Mouse (Mus musculus) megakaryocyte progenitor cell, adult 5-6 weeks (primary cell): ENCODE data around the gene Foxj2. TPM values are rescaled to one million over a fixed set of nuclear protein-coding genes. Genes with fewer than 3 reads are reported as not detected.

Source experiments
- ATAC-seq: replicated peaks from 2 replicates; pipeline ENCODE4 v1.8.0; 2016; ENCODE audit warnings: mild to moderate bottlenecking, moderate TSS enrichment, inconsistent platforms; ENCODE audit not compliant: poor library complexity
- total RNA-seq, 2 experiments: library from RNA; stranded (forward) in 1 of 2; stranded (reverse) in 1 of 2; fragments of 157-497, 149-512 nt in 1 of 2; fragments of 200-1000 nt in 1 of 2; gene quantifications; 2 replicates each; pipeline versions ENCODE4 v1.2.3 to v1.2.4; 2015 to 2017

Foxj2 gene
- total RNA-seq (2015) (9.9 and 10.3 TPM in 2 replicates), total RNA-seq (2017) (3.0 and 3.5 TPM in 2 replicates)

DNA sequence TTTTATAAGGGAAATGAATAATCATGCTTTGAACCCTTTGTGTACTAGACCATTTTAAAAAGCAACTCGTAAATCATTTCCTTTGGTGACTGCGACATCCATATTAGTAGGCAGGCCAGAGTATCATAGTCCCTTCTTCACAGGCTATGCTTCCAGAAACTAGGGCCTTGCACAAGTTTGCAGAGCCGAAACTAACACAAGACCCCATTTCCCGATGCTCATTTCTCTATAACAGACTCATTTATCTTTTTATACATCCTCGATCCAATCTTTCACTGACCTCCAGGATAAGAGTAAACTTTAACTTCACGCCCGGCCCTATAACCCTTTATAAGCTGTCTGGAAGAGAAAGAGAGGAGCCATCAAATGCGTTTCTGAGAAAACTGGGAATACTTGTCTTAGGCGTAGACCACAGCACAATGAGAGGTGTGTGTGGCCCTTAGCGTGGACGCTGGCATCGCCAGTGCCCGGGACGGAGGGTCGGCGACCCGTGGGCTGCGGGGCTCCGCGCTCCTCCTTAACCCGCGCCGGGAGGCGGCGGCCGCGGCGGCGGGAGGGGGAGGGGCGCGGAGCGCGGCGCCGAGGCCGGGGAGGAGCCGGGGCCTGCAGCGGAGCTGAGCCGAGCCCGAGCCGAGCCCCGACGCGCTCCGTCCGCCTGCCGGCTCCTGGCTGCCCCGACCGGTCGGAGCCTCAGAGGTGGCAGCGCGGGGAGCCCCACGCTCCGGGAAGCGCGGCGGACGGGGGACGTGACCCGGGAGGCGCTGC, at the start of gene Foxj2:
Gene Foxj2, plus strand, starts transcription at position 609 of the 765 bp plus-strand sequence.
- ATAC-seq: peak; percentile 77

DNA sequence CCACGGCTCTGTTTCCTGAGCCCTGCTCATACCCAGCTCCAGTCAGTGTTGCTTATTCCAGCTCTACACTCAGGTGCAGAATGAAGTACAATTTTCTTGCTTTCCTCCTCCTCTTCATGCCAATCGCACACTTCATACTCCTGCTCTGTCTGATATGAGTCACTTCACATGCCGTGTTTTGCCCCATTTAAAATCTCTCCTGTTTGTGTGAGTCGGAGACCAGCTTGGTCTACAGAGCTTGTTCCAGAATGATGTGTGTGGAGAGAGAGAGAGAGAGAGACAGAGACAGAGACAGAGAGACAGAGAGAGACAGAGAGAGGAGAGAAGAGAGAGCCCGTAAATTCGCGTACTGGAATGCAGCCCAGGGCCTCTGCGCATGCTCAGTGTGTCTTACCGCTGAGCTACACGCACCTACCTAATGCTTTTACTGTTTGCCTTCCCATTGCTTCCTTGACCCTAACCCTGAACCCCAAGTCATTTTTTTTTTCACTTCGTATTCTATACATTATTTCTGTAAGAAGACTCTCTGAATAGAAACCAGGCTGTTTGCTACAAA, 48.9 kb upstream of the Foxj2 start:
- no peak for ATAC-seq

DNA sequence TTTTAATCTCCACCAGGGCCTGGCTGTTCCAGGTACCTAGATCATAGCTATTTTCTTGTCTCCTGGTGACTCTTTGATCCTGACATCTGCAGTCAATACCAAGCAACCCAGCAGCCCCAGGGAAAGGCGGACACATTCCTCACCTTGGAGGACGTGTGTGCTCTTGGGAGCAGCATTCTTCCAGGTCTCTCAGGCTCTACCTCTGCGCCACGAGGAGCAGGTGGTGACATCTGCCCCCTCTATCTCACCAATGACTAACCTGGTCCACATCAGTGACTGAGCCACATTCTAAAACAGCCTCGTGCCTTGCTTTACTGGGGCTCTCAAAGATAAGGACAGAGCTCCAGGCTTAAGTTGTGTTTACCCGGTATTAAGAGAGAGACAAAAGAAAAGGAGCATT, 47.0 kb upstream of the Foxj2 start:
- ATAC-seq: no peak

DNA sequence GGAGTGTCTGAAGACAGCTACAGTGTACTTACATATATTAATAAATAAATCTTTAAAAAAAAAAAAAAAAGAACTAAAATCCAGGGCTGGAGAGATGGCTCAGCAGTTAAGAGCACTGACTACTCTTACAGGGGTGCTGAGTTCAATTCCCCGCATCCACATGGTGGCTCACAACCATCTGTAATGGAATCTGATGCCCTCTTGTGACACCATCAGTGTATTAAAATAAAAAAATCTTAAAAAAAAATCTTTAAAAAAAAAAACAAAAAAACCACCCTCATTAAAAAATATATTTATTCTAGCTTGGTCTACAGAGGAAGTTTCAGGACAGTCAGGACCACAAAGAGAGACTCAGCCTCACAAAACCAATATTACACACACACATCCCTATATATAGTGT, 45.4 kb upstream of the Foxj2 start:
- ATAC-seq: no peak

DNA sequence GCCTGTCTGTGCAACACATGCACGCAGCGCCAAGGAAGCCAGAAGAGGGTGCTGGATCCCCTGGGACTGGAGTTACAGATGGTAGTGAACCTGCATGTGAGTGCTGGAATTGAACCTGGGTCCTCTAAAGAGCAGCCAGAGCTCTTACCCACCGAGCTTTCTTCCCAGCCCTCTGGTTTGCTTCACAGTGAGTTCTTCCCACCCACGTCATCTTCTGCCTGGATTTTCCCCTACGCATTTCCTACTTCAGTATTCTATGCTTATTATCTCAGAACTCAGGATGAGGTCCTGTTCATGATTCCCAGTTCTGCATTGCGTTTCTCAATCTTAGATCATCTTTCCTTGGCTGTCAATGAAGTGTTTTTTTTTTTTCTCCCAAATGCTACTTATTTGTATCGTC, 43.7 kb upstream of the Foxj2 start:
- ATAC-seq: no peak

GRCm38 (mm10) chr6:122779916-122780315, 39.8 kb upstream of the Foxj2 start:
- ATAC-seq: no peak

- ATAC-seq: no peak
Measured at GRCm38 (mm10) chr6:122781167-122781566, 38.5 kb upstream of the Foxj2 start.

DNA sequence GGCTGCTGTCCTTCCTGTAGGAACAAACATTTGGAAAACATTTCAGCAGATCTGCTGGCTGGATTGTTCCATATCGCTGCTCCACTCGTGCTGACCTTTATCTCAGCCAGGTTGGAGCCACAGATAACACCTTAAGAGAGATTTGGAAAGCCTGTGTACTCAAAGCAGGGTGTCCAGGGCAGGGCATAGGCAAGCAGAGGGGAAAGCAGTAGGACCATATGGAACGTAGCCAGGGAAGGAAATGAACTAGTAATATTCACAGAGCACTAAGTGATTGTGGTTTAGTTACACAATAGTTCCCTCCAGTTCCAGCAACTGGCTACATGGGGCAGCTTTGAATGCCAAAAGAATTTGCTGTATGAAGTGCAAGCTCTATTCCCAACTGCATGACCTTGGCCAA, 37.5 kb upstream of the Foxj2 start:
- peak; percentile 84 for ATAC-seq

DNA sequence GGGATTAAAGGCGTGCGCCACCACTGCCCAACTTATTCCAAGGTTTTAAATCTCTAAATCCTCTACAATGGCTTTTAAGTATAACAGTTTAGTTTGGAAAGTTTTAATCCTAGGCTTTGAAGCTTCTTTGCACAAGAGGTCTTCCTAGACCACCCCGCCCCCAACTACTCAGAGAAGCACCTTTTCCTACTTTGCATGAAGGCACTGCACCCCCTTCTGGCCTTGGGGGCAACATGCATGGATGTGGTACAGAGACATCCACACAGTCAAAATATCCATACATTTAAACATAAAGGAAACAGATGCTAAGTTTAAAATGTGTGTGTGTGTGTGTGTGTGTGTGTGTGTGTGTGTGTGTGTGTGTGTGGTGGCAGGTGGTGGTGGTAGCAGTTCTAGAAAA, 34.8 kb upstream of the Foxj2 start:
- ATAC-seq: peak; percentile 35

GRCm38 (mm10) chr6:122786275-122786674, 33.4 kb upstream of the Foxj2 start:
- ATAC-seq: peak; percentile 81

- ATAC-seq: no peak
Measured at GRCm38 (mm10) chr6:122795254-122795935, 24.3 kb upstream of the Foxj2 start.

DNA sequence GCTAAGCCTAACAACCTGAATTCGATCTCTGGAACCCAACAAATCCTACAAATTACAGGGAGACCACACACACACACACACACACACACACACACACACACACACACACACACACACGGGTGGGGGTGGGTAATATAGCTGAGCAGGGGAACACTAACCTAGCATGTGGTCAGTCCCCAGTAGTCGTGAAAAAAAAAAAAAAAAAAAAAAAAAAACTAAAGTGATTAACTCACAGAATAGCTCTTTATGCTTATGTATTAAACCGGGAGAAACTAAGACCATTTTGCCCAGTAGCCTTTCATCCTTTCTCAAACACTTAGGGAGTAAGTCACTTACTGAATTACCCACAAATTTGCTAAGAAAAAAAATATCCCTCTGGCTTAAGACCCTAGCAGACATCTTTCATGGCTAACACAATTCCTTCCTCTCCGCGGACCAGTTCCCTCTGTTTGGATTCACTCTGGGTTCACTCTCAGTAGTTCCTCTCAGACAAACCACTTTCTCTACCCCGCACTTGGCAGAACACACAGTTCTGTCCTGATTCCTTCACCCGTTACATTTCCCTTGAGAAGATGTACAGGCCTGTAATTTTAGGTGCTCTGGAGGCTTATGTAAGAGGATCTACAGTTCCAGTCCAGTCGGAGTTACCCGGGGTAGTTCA, 18.9 kb upstream of the Foxj2 start:
- ATAC-seq: peak; percentile 16

GRCm38 (mm10) chr6:122801301-122801800, 18.4 kb upstream of the Foxj2 start, which contains the start of gene Slc2a3:
Gene Slc2a3 (minus strand): TSS chr6:122801640.
- peak; percentile 54 for ATAC-seq

DNA sequence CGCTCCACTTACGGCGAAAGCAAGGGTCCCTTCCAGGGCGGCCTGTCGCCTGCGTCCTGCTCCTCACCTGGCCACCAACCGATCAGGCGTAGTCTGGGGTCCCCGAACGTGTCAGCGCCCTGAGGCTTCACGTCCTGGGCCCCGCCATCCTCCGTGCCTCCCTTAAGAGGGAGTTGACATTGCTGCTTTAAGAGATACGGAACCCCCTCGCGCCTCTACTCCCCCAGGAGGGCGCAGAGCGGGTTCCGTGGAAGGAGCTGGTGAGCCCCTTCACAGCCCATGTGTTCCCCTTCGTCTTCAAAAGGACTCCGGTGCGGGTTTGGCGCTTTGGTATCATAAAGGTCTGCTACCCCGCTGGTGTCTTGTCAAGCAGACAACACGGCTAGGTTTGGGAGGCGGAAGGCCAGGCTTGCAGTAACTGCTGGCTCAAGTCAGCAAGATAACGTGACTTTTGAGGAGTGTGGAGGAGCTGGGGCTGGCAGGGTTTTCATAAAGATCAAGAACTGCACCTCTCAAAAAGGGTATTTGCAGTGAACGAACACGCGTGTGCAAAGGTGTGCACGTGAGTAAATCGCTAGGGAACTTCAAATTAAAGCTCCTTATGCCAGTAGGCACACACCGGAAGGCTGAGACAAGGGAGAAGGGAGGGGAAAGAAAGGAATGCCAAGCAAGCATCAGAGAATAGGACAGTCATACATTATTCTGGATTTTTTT, 17.8 kb upstream of the Foxj2 start:
- peak; percentile 54 for ATAC-seq

DNA sequence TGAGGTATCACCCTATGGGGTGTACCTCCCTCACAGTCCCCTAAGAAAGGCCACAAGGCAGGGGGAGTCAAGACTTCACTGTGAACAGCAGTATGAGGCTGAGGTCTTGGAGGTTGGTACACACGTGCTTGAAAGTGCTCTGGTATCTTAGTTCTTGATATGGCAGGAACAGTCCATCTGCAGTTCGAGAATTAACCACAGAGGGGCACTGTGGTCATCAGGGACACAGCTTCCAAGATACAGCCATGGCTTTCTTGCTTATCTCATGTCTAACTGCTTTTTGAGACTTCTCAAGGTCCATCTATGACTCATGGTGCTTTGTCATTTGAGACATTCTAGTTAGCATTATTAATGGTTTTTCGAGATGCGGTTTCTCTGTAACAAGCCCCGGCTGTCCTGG, 15.3 kb upstream of the Foxj2 start:
- ATAC-seq: peak; percentile 73

DNA sequence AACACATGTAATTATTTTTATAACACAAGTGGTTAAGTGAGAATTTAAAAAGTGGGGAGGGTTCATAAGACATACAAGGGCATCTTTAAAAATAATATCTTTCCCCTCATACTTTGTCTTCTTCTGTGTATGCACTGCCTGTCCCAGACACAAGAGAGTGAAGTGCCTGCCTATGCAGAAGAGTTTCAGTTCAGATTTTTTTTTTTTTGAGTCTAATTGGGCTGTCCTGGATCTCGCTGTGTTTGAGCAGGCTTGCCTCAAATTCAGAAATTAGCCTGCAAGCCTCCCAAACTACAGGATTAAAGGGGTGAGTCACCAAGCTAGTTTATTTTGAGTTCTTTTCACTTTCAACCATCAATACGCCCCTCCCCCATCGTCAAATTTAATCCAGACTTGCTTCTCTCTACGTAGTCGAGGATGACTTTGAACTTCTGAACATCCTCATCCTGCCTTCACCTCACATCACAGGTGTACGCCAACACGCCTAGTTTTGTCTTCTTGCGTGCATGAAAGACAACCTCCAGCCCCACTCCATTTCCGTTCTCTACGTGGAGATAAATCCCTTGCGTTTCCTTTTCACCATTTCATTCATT, 9.6 kb upstream of the Foxj2 start:
- ATAC-seq: no peak

GRCm38 (mm10) chr6:122810615-122811279, 9.0 kb upstream of the Foxj2 start:
- peak; percentile 82 for ATAC-seq

GRCm38 (mm10) chr6:122811280-122811652, 8.4 kb upstream of the Foxj2 start:
- ATAC-seq: peak; percentile 69

DNA sequence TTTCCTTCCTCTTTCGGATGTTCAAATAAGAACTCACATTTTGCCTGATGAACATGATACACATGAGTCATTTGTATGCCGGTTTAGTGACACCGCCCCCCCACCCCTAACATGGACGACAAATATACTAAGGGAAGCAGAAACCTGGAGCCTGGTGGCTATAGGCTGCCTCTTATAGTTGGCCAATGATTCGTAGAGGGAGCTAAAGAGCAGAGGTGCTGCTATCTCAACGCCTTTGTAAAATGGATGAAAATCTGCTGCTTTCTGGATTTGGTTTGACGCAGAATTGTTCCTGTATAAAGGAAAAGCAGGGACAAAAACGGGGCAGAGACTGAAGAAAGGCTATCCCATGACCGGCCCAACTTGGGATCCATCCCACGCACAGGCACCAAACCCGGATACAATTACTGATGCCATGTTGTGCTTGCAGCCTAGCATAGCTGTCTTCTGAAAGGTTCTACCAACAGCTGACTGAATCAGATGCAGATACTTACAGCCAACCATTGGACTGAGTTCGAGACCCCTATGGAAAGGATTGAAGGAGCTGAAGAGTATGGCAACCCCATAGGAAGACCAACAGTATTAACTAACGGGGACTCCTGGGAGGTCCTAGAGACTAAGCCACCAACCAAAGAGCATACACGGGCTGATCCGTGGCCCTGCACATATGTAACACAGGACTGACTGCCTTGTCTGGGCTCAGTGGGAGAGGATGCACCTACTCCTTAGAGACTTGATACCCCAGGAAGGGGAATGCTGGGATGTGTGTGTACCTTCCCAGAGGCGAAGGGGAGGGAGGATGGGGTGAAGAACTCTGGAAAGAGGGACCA, 7.7 kb upstream of the Foxj2 start:
- ATAC-seq: peak; percentile 56
